Mouse (Mus musculus) forebrain, embryonic 14.5 days (tissue): ENCODE measurements at regions not wholly inside any gene's neighbourhood (a gene's known extent, or its start where the extent isn't known, plus 50 kb on each side); places are given as distances from the start of the nearest gene placed in this dataset.

ENCODE experiments used
- ATAC-seq: fragments of 200-750 bp; cut with Nextera tagmentation; 2 replicates; pipeline ENCODE4 v1.8.0; 2017; ENCODE audit warnings: mild to moderate bottlenecking, moderate library complexity
- DNase-seq: peaks from one replicate; pipeline ENCODE4 v3.0.0-alpha.2; 2015; ENCODE audit warnings: low spot score
- H3K27ac ChIP-seq: fragments of 300-500 bp; sonication (generic); 2 replicates; pipeline ENCODE4 v1.5.1; 2014; ENCODE audit warnings: low read depth, mild to moderate bottlenecking, control low read depth, low read length, moderate library complexity
- H3K27me3 ChIP-seq: fragments of 300-500 bp; sonication (generic); replicated peaks from 2 replicates; pipeline ENCODE4 v1.6.1; 2014; ENCODE audit warnings: low read length, control low read depth, mixed read lengths; ENCODE audit not compliant: control insufficient read depth, insufficient read depth
- H3K36me3 ChIP-seq: fragments of 300-500 bp; sonication (generic); 2 replicates; pipeline ENCODE4 v1.6.1; 2014; ENCODE audit warnings: low read length, control low read depth; ENCODE audit not compliant: control insufficient read depth, insufficient read depth
- H3K4me1 ChIP-seq: fragments of 300-500 bp; sonication (generic); 2 replicates; pipeline ENCODE4 v1.6.1; 2014; ENCODE audit warnings: antibody characterized with exemption, low read length, control low read depth; ENCODE audit not compliant: control insufficient read depth, insufficient read depth
- H3K4me2 ChIP-seq: fragments of 300-500 bp; sonication (generic); 2 replicates; pipeline ENCODE4 v1.6.1; 2014; ENCODE audit warnings: mild to moderate bottlenecking, control low read depth, low read length
- H3K4me3 ChIP-seq: fragments of 300-500 bp; sonication (generic); 2 replicates; pipeline ENCODE4 v1.5.1; 2014; ENCODE audit warnings: low read depth, low read length, control low read depth
- H3K9ac ChIP-seq: fragments of 300-500 bp; sonication (generic); 2 replicates; pipeline ENCODE4 v1.6.1; 2014; ENCODE audit warnings: mild to moderate bottlenecking, low read length, control low read depth, moderate library complexity
- H3K9me3 ChIP-seq: fragments of 300-500 bp; sonication (generic); replicated peaks from 2 replicates; pipeline ENCODE4 v1.6.1; 2016; ENCODE audit warnings: low read length, control low read depth, mixed read lengths; ENCODE audit not compliant: control insufficient read depth
- WGBS: fragments of 180-500 bp; shearing (Covaris S2); extraction: QIAGEN DNeasy Blood & Tissue Kit; methylation state at CpG from one replicate; pipeline ENCODE4 v1.1.7; 2014; 5-methylcytosine and 5-hydroxymethylcytosine counted together

DNA sequence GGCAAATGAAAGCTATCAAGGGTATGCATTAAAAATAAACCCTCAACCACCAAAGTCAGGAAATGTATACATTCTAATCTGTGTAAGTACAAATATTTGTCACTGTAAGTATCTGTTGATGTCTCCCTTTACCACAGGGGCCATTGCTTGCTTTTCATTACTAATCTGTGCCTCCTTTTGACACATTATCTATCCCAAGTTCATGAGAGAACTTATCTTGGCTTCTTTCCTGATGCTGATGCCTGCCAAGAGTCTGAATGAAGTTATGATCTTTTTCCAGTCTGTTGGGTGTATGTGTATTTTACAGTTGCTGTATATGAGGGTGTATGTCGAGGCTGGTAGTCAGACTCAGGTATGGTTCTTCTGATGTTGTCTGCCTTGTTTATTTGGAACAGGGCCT is 165.0 kb upstream of the Pter start:
- Histone ChIP-seq H3K4me2 (no peak overlapping the region), H3K36me3 (no peaks in the 10 kb centered on the region), H3K9me3 (no peaks in the 10 kb centered on the region), H3K4me3 (no peak overlapping the region), H3K9ac (no peak overlapping the region), H3K4me1 (no peaks in the 10 kb centered on the region), H3K27ac (no peak overlapping the region), H3K27me3 (no peaks in the 10 kb centered on the region)
- no peak for ATAC-seq
- no peak for DNase-seq
- WGBS = 76% methylated on average over 1 of the region's 1 CpGs

DNA sequence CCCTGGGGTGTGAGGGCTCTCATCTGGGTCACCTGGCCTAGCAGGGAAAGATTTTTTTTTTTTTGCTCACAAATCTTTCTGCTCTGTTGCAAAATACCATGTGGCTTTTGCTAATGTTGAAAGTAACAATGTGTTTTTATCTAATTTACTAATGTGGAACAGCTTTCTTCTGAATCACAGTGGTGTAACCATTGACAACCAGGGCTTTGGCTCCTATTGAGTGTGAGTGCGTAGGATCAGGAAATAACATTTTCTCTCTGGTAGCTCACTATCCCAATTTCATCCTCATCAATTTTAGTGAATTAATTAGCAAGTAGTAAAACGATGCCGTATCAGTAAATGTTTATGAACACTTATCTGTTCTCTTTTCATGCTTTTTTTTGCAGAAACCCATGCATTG is 163.9 kb upstream of the Pter start:
- DNase-seq (no peak), ATAC-seq (no peak)
- 87% methylated on average over 3 of the region's 3 CpGs for WGBS

DNA sequence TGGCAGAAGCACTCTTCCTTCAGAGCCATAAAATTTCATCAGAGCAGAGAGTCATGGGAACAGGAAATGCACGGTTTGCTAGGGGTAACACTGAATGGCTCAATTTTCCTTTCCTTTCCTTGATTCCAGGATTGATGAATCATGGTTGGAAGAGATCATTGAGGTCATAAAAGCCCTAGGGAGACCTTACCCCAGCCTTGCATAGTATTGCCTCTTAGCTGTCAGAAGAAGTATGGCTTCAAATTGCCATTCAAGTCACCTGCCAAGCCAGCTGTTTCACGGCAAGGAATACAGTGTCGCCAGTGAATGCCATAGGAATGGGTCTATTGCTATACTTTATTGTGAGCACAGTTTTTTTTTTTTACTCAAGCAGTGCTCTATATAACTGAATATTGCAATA is 162.4 kb upstream of the Pter start:
- Histone ChIP-seq H3K9me3 (no peaks in the 10 kb centered on the region), H3K4me2 (no peak overlapping the region), H3K4me1 (no peaks in the 10 kb centered on the region), H3K36me3 (no peaks in the 10 kb centered on the region), H3K27me3 (no peaks in the 10 kb centered on the region), H3K9ac (no peak overlapping the region), H3K27ac (no peak overlapping the region), H3K4me3 (no peak overlapping the region)
- 91% methylated on average over 3 of the region's 3 CpGs for WGBS
- DNase-seq (no peak), ATAC-seq (no peak)

More for the DNA sequence above, 163.9 kb upstream of the Pter start:
- H3K4me3 ChIP-seq = no peak overlapping the region
- no peaks in the 10 kb centered on the region for H3K27me3 ChIP-seq
- H3K4me2 ChIP-seq = no peak overlapping the region
- no peaks in the 10 kb centered on the region for H3K9me3 ChIP-seq
- H3K4me1 ChIP-seq = no peaks in the 10 kb centered on the region
- no peak overlapping the region for H3K27ac ChIP-seq
- no peak overlapping the region for H3K9ac ChIP-seq
- no peaks in the 10 kb centered on the region for H3K36me3 ChIP-seq

DNA sequence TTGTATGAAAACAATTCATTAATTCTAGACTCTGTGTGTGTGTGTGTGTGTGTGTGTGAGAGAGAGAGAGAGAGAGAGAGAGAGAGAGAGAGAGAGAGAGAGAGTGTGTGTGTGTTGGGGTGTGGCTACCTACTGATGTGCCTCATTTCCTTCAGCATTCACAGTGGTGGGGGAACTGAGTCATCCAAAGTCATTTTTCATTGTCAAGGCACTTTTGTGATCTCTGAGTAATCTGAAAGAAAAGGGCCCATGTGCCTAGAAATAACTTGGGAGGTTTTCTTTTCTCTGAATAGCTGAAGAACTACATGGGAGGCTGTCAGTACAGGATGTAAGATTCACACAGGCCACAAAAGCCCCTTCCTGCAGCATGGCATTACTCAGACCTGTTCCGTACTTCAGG is 159.3 kb upstream of the Pter start:
- Histone ChIP-seq H3K4me1 (no peaks in the 10 kb centered on the region), H3K4me2 (no peak overlapping the region), H3K4me3 (no peak overlapping the region), H3K27me3 (no peaks in the 10 kb centered on the region), H3K9me3 (no peaks in the 10 kb centered on the region), H3K9ac (no peak overlapping the region), H3K36me3 (no peaks in the 10 kb centered on the region), H3K27ac (no peak overlapping the region)
- no peak for DNase-seq
- no peak for ATAC-seq
- 88% methylated on average over 1 of the region's 1 CpGs for WGBS

DNA sequence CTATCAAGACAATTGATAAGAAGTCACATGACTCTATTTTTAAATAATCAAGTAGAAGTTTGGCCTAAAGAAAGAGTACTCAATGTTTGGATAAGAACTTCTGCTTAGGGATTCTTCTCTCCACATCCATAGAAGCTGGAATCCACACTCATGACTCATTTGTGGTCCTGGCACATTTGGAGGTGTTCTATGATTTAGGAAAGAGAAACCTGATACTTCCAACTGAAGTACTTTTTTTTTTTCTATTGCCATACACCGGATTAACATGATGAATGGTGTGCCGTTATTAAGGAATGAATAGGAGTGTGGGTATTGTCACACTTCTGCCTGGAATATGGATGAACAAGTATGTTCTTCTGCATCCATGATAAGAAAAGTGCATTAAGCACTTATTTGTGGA is 158.5 kb upstream of the Pter start:
- H3K9me3 ChIP-seq = no peaks in the 10 kb centered on the region
- no peak for ATAC-seq
- H3K36me3 ChIP-seq = no peaks in the 10 kb centered on the region
- H3K27ac ChIP-seq = no peak overlapping the region
- H3K27me3 ChIP-seq = no peaks in the 10 kb centered on the region
- no peak overlapping the region for H3K4me2 ChIP-seq
- 73% methylated on average over 2 of the region's 2 CpGs for WGBS
- no peak overlapping the region for H3K9ac ChIP-seq
- no peak for DNase-seq
- H3K4me1 ChIP-seq = no peaks in the 10 kb centered on the region
- H3K4me3 ChIP-seq = no peak overlapping the region

DNA sequence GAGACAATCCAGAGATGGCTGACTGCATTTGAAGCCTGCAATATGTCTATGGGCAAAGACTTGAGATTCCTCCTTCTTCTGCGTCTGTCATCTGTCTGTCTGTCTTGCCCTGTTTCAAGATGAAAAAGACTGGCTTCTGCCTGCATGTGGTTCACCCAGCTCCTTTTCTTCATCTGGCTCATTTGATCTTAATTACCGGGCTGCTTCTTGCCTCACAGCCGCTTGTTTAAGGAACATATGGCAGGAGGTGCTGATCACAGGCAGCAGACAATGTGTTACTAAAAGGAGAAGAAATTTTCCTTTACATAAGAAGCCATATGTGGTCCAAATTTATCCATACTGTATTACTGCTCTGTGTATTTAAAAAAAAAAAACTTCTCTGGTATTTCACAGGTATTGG is 147.0 kb upstream of the Pter start:
- DNase-seq (peak; percentile 76), ATAC-seq (peak; percentile 89)
- Histone ChIP-seq H3K27ac (no peak overlapping the region), H3K9ac (no peak overlapping the region), H3K4me3 (no peak overlapping the region), H3K27me3 (no peaks in the 10 kb centered on the region), H3K9me3 (no peaks in the 10 kb centered on the region), H3K36me3 (no peaks in the 10 kb centered on the region), H3K4me2 (no peak overlapping the region), H3K4me1 (no peaks in the 10 kb centered on the region)
- 64% methylated on average over 3 of the region's 3 CpGs for WGBS

DNA sequence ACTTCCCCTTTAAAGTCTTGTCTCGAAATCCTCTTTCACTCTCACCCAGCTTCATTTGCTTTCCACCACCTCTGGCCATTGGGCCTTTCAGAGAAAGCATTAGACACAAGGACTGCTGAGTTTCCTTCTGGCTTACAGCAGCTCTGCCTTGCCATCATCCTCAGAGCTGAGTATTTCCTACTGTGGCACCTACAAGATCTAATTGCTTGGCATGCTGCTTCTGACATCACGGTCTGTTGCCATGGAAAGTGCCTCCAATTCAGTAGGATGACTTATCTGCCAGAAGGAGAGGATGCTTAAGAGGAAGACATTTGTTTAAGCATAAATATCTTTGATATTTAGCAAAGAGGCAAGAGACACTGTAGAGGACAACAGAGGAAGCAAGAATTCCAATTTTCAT is 146.1 kb upstream of the Pter start:
- H3K4me2 ChIP-seq = no peak overlapping the region
- no peak; the same call in 1 of the 2 replicates for ATAC-seq
- 52% methylated on average over 2 of the region's 2 CpGs for WGBS

DNA sequence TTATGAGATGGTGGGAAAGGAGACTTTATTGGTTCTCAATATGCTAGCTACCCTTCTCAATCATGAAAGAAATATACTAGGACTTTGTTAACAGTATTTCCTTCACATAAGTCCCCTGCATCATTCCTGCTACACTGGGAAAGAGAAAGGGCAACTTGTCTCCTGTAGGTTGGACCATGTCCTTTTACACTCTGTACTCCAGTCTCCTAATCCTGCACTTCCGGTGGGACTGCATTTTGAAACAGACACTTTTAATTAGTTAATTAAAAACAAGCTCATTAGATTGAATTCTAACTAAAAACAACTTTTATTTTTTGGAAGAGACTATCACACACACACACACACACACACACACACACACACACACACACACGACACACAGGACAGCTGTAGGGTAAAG is 131.2 kb upstream of the Pter start:
- ATAC-seq = no peak
- no peak for DNase-seq
- no peaks in the 10 kb centered on the region for H3K27me3 ChIP-seq
- H3K4me1 ChIP-seq = no peaks in the 10 kb centered on the region
- WGBS = 42% methylated on average over 2 of the region's 2 CpGs
- no peak overlapping the region for H3K9ac ChIP-seq
- H3K36me3 ChIP-seq = no peaks in the 10 kb centered on the region
- H3K4me3 ChIP-seq = no peak overlapping the region
- H3K9me3 ChIP-seq = no peaks in the 10 kb centered on the region
- no peak overlapping the region for H3K27ac ChIP-seq
- no peak overlapping the region for H3K4me2 ChIP-seq

More for the DNA sequence above, 146.1 kb upstream of the Pter start:
- H3K27ac ChIP-seq = no peak overlapping the region
- H3K4me3 ChIP-seq = no peak overlapping the region
- H3K9me3 ChIP-seq = no peaks in the 10 kb centered on the region
- no peaks in the 10 kb centered on the region for H3K36me3 ChIP-seq
- H3K4me1 ChIP-seq = no peaks in the 10 kb centered on the region
- DNase-seq = peak; percentile 52
- H3K27me3 ChIP-seq = no peaks in the 10 kb centered on the region
- H3K9ac ChIP-seq = no peak overlapping the region

DNA sequence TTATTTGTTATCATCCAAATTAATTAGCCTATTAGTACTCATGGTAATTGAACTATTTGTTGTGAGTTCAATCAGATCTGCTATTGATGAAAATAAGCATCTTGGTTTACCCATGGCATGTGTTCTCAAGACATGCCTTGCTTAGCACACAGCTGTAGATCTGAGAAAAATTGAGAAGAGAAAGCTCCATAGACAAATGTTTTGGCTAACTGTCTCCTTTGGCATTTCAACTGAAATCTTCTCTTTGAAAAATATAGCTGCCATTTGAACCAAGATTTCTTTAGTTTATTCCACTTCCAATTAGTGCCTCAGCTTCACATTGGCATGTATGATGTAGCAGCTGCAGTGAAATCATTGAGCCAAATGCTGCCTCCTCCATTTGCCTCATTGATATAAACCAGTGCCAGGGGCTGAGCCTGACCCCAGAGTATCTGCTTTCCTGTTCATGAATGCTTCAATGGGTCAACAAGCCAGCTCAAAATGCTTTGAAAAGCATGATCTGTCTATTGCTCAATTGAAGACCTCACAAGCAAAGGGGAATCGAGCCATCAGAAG is 126.1 kb upstream of the Pter start:
- no peak overlapping the region for H3K4me2 ChIP-seq
- no peak overlapping the region for H3K4me3 ChIP-seq
- H3K27me3 ChIP-seq = no peaks in the 10 kb centered on the region
- no peaks in the 10 kb centered on the region for H3K36me3 ChIP-seq
- H3K27ac ChIP-seq = no peak overlapping the region
- 0 out of 2 replicates have a peak, but pooled peaks cover 4% of the 10 kb centered on the region for H3K4me1 ChIP-seq
- peak; percentile 60 for DNase-seq
- no peak overlapping the region for H3K9ac ChIP-seq
- 85% methylated on average over 1 of the region's 1 CpGs for WGBS
- no peaks in the 10 kb centered on the region for H3K9me3 ChIP-seq
- 0 out of 2 replicates have a peak, but pooled peaks have one; percentile 34 for ATAC-seq
